Mouse (Mus musculus) lung, postnatal 0 days (tissue): ENCODE results near the gene Chaf1b.

Experiments
- CTCF ChIP-seq: IDR thresholded peaks from 2 replicates; pipeline ENCODE4 v1.5.1; 2016; ENCODE audit warnings: antibody characterized with exemption, mild to moderate bottlenecking
- EP300 ChIP-seq: IDR thresholded peaks from 2 replicates; pipeline ENCODE4 v1.6.1; 2016; ENCODE audit warnings: antibody characterized with exemption, mild to moderate bottlenecking, control low read depth

DNA sequence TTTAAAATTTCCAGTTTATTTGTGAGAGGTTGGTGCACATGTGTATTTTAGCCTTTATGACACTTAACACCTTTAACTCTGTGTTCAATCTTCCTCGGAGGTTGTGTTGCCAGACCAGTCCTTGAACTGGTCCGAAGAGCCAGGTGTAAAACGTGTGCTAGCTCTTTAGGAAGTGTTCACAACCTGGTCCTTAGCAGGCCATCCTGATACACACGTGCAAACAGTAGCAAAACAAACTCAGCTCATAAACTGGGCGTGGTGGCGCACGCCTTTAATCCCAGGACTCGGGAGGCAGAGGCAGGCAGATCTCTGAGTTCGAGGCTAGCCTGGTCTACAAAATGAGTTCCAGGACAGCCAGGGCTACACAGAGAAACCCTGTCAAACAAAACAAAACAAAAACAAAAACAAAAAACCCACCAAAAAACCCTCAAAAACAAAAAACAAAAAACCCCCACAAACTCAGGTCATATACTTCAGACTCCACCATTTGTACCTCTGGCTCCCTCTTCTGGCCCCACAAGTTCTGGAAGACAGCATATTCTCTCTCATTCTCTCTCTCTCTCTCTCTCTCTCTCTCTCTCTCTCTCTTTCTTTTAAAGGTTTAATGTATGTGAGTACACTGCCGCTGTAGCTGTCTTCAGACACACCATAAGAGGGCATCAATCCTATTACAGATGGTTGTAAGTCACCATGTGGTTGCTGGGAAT lies 59.2 kb downstream of the Chaf1b start:
- TF ChIP-seq CTCF (peak; percentile 18; the same call in 1 of the 2 replicates), EP300 (no peak)
